In genomic region chr6:120055666-120056540, GRCm38 (mm10) we compare ENCODE assay signal across 12 mouse cellular contexts. TPM values are rescaled to one million over a fixed set of nuclear protein-coding genes. Genes with fewer than 3 reads are reported as not detected.
DNase-seq lines count a peak whose midpoint lies in the region; ATAC-seq and TF ChIP-seq lines count a peak whose summit lies in the region.
"Had no signal": no experiment of that assay in that cellular context is flagged by ENCODE, and none has a peak within 500 bp of the region (broad histone marks: within the 10 kb centered on the region; RNA-seq: fewer than 3 reads in every experiment).

No protein-coding gene starts in this region.

- no peak overlapping the region for H3K9ac ChIP-seq in heart, postnatal 0 days (replicated peaks; ENCODE audit: low read depth, low read length)
- H3K9ac ChIP-seq in forebrain, embryonic 16.5 days (replicated peaks; ENCODE audit: low read depth, low read length), result no peak overlapping the region
- H3K9ac ChIP-seq: embryonic facial prominence, embryonic 12.5 days; lung, embryonic 15.5 days had no signal

- ATAC-seq in heart, postnatal 0 days (ENCODE audit: insufficient read depth, low read depth), result no peak
- no peak for ATAC-seq in forebrain, embryonic 16.5 days
- ATAC-seq: intestine, embryonic 16.5 days had no signal

- H3K4me2 ChIP-seq in heart, postnatal 0 days (ENCODE audit: low read depth, low read length), result no peak overlapping the region
- no peak overlapping the region for H3K4me2 ChIP-seq in forebrain, embryonic 16.5 days (ENCODE audit: low read length)
- H3K4me2 ChIP-seq: embryonic facial prominence, embryonic 12.5 days; lung, embryonic 15.5 days had no signal

- no peaks in the 10 kb centered on the region for H3K36me3 ChIP-seq in heart, postnatal 0 days (replicated peaks; ENCODE audit: control insufficient read depth, insufficient read depth, low read length)
- no peaks in the 10 kb centered on the region for H3K36me3 ChIP-seq in forebrain, embryonic 16.5 days (ENCODE audit: control insufficient read depth, insufficient read depth)
- H3K36me3 ChIP-seq: embryonic facial prominence, embryonic 12.5 days; lung, embryonic 15.5 days had no signal

- peak overlapping the region; percentile 76 for H3K27ac ChIP-seq in heart, postnatal 0 days (ENCODE audit: low read depth)
- H3K27ac ChIP-seq in forebrain, embryonic 16.5 days (ENCODE audit: low read length), result no peak overlapping the region
- H3K27ac ChIP-seq: embryonic facial prominence, embryonic 12.5 days; lung, embryonic 15.5 days had no signal

- no peak for TF ChIP-seq EP300 in heart, postnatal 0 days (IDR thresholded peaks at IDR 0.05; ENCODE audit: low read depth)

- 70% methylated on average over 2 of the region's 2 CpGs for WGBS in heart, postnatal 0 days
- 74% methylated on average over 2 of the region's 2 CpGs for WGBS in forebrain, embryonic 16.5 days

- no peaks in the 10 kb centered on the region for H3K9me3 ChIP-seq in heart, postnatal 0 days (replicated peaks; ENCODE audit: control insufficient read depth, low read length)
- no peaks in the 10 kb centered on the region for H3K9me3 ChIP-seq in forebrain, embryonic 16.5 days (ENCODE audit: control insufficient read depth, low read length)
- H3K9me3 ChIP-seq: embryonic facial prominence, embryonic 12.5 days; lung, embryonic 15.5 days had no signal

- intact Hi-C loops in left cerebral cortex, postnatal 36 days (cut with DNase I), result no loop called here

- H3K4me1 ChIP-seq in heart, postnatal 0 days (ENCODE audit: control insufficient read depth, insufficient read depth), result peaks cover 8% of the 10 kb centered on the region
- no peaks in the 10 kb centered on the region for H3K4me1 ChIP-seq in forebrain, embryonic 16.5 days (replicated peaks; ENCODE audit: control insufficient read depth, insufficient read depth, low read length)
- H3K4me1 ChIP-seq: embryonic facial prominence, embryonic 12.5 days; lung, embryonic 15.5 days had no signal

- DNase-seq in cerebellum, postnatal 10 days, result peak; percentile 45 to 58
- no peak for DNase-seq in cerebellum, adult 18-20 months
- DNase-seq in lung, postnatal 25 days (ENCODE audit: low spot score), result peak; percentile 26
- no peak for DNase-seq in lung, postnatal 10 days
- no peak for DNase-seq in heart, postnatal 0 days (ENCODE audit: low spot score)
- DNase-seq in thymus, postnatal 25 days, result peak; percentile 55
- no peak for DNase-seq in left cerebral cortex, postnatal 36 days (ENCODE audit: low spot score in 2 of 2)
- DNase-seq: right cerebral cortex, adult 18-20 months had no signal

- no peaks in the 10 kb centered on the region for H3K27me3 ChIP-seq in heart, postnatal 0 days (ENCODE audit: control insufficient read depth, insufficient read depth, low read length)
- no peaks in the 10 kb centered on the region for H3K27me3 ChIP-seq in forebrain, embryonic 16.5 days (replicated peaks; ENCODE audit: control insufficient read depth, insufficient read depth, low read length)
- H3K27me3 ChIP-seq: embryonic facial prominence, embryonic 12.5 days; lung, embryonic 15.5 days had no signal

- no peak for TF ChIP-seq CTCF in heart, postnatal 0 days (IDR thresholded peaks at IDR 0.05; ENCODE audit: low read depth)

- no peak overlapping the region for H3K4me3 ChIP-seq in heart, postnatal 0 days (ENCODE audit: low read depth, low read length)
- H3K4me3 ChIP-seq in forebrain, embryonic 16.5 days (replicated peaks; ENCODE audit: low read length), result no peak overlapping the region
- H3K4me3 ChIP-seq: embryonic facial prominence, embryonic 12.5 days; lung, embryonic 15.5 days had no signal

RNA-seq across cellular contexts. Expression of gene Wnk1, which starts 17.4 kb away (rescaled TPM):
- 179 TPM in 2 replicates for total RNA-seq in heart, postnatal 0 days (2014; rRNA removed; ENCODE audit: low replicate concordance)
- polyA plus RNA-seq in heart, postnatal 0 days (2015; fragmentation: Nextera tagmentation; extraction: Ambion mirVana), result 50.9 and 59.2 TPM in 2 replicates
- 40.4 and 53.9 TPM in 2 replicates for polyA plus RNA-seq in forebrain, embryonic 16.5 days (2015; fragmentation: Nextera tagmentation; extraction: Ambion mirVana)
- total RNA-seq in left cerebral cortex, postnatal 36 days (2021), result 100 to 1,000 TPM; 152 to 184 TPM

RNA-seq across cellular contexts. Expression of gene Ninj2, which starts 37.2 kb away (rescaled TPM):
- 27.4 TPM in 1 of 2 replicates, not detected in the other for total RNA-seq in heart, postnatal 0 days (2014; rRNA removed; ENCODE audit: low replicate concordance)
- polyA plus RNA-seq in heart, postnatal 0 days (2015; fragmentation: Nextera tagmentation; extraction: Ambion mirVana), result not detected in 2 replicates
- polyA plus RNA-seq in forebrain, embryonic 16.5 days (2015; fragmentation: Nextera tagmentation; extraction: Ambion mirVana), result not detected in 2 replicates
- 1 to 10 TPM in 1 of 2 experiments, under 1 TPM in 1; 0.66 to 1.8 TPM for total RNA-seq in left cerebral cortex, postnatal 36 days (2021)
- polyA plus RNA-seq: embryonic facial prominence, embryonic 12.5 days had no signal

Comparison
In these comparisons a context has a peak if more than half of its experiments do, and no peak if none do; other contexts are left out.
1. DNase-seq: peak in cerebellum, postnatal 10 days (2 of 2), lung, postnatal 25 days (single experiment) and thymus, postnatal 25 days (single experiment); none in cerebellum, adult 18-20 months (0 of 2), lung, postnatal 10 days (single experiment), heart, postnatal 0 days (single experiment) and left cerebral cortex, postnatal 36 days (0 of 2).